Mouse (Mus musculus): Measurements from ENCODE around the gene Ndufb3. TPM values are rescaled to one million over a fixed set of nuclear protein-coding genes. Genes with fewer than 3 reads are reported as not detected.

The Ndufb3 gene
- polyA plus RNA-seq (2012; rRNA removed) = 162 and 176 TPM in 2 replicates

DNA sequence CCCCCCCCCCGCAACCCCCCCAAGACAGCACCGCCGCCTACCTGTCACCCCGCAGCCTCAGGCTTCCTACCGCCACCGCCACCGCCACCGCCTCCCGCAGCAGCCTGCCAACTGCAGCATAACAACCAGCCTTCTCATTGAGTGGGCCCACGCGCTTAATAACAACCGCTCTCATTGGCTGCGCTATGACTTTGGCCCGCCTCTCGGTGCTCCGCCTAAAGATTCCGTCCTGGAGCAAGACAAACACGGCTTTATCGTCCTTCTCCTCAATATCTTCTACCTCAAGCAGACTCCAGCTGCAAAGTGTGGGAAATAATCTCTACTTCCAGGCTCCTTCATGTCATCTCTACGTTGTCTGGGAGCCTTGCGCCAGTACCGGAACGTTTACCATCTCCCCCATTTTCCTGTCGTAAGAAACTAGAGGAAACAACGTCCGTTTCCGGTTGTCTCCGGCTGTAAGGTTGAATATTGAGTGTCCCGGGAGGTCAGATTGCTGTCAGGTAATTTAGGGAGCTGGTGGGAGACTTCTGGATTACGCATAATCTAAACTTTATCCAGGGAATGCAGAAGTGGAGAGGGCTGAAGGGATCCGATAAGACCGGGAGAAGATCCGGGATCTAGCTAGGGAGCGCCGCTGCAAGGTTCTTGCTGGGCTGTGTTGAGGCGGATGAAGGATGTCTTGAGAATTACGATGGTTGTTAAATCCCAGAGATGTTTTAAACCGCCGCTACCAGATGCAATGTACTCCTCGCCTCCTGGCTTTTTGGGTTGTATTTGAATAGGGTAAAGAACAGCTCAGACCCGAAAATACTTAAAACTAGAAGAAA, at the start of gene Ndufb3, which contains the start of gene Fam126b:
Gene Ndufb3, plus strand, starts transcription at position 214 of the 827 bp plus-strand sequence.
Gene Fam126b, minus strand, starts transcription at position 153 of the 827 bp plus-strand sequence.

Other genes with a start within 250 kb of the Ndufb3 start
- gene Bzw1, start 193.5 kb upstream of the Ndufb3 start, polyA plus RNA-seq (2012; rRNA removed) = 130 and 149 TPM in 2 replicates
- 311 and 325 TPM in 2 replicates for gene Clk1, start 162.3 kb upstream of the Ndufb3 start, polyA plus RNA-seq (2012; rRNA removed)
- 51.6 and 56.7 TPM in 2 replicates for gene Nif3l1, start 141.2 kb upstream of the Ndufb3 start, polyA plus RNA-seq (2012; rRNA removed)
- gene Ppil3, start 140.9 kb upstream of the Ndufb3 start, polyA plus RNA-seq (2012; rRNA removed) = 41.1 and 45.9 TPM in 2 replicates
- gene Orc2, start 81.3 kb upstream of the Ndufb3 start, polyA plus RNA-seq (2012; rRNA removed) = 22.5 and 25.1 TPM in 2 replicates
- 4.2 and 4.5 TPM in 2 replicates for gene Fam126b, start 61 bp upstream of the Ndufb3 start, polyA plus RNA-seq (2012; rRNA removed)
- 0.05 TPM in 1 of 2 replicates, not detected in the other for gene Als2cr12, start 109.6 kb downstream of the Ndufb3 start, polyA plus RNA-seq (2012; rRNA removed)
- 14.5 and 17.5 TPM in 2 replicates for gene Cflar, start 125.1 kb downstream of the Ndufb3 start, polyA plus RNA-seq (2012; rRNA removed)
- gene Casp8, start 209.0 kb downstream of the Ndufb3 start, polyA plus RNA-seq (2012; rRNA removed) = 3.3 and 5.7 TPM in 2 replicates